Mouse (Mus musculus): ENCODE data around the gene Sectm1b.
"Not testable (repeated sequence)": the region's sequence is repeated elsewhere in the genome, so short reads cannot be mapped to it uniquely, and the experiment has no call there.

Sectm1b gene

GRCm38 (mm10) chr11:121067895-121068294 lies 4.5 kb upstream of the Sectm1b start:
- DNase-seq: no peak

DNA sequence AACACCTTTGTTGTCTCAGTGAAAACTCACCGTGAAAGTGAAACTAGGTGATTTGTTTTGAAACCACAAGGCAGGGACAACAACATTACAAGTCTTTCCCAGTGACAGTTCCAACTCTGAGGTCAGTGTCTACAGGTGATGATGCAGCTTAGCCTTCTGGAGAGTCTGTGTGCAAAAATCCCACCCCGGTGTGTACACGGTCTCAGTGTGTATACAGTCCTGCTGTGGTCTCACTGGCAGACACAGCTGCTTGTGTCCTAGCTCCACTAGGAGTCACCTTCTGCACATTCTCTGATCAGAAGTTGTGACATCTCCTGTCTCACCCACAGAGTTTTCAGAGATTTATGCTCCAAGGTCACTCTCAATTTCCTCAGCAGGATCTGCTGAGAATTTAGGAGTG lies 828 bp upstream of the Sectm1b start:
- DNase-seq: no peak

DNA sequence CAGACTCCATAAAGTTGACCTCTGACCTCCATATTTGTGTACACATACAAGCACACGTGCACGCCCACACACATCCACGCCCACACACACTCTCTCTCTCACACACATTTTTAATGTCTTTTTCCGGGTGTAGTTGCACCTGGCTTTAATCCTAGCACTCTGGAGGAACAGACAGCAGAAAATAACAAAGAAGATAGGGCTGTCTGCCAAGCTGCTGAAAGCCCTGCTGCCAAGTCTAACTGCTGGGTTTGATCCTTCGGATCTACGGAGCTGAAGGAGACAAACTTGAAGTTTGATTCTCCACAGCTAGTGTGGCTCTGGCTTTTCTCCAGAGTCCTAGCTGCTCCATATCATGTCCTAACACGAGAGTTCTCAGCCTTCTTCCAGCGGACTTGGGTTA lies 1.8 kb downstream of the Sectm1b start:
- DNase-seq: peak; percentile 24

- not testable (repeated sequence) for DNase-seq
These were observed 2.8 kb downstream of the Sectm1b start for GRCm38 (mm10) chr11:121060401-121061067.

GRCm38 (mm10) chr11:121059471-121059870 lies 3.9 kb downstream of the Sectm1b start:
- DNase-seq: no peak

DNA sequence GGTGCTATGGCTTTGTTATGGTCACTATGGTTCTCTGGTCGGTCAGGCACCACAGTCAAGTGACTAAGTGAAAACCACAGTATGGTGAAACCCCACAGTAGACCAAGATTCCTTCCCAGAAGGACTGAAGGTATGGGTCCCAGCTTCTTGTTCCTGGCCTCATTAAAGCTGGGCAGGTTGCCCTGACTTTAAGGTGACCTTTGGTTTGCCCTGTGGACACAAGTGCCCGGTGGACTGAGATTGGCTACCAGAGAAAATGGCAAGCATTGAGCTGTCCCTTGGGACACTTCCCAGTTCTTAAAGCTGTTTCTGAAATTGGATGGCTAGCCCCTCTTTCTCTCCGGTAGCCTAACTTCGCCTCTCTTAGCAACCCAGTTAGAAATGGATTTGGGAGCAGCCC lies 4.4 kb downstream of the Sectm1b start:
- DNase-seq: no peak

DNA sequence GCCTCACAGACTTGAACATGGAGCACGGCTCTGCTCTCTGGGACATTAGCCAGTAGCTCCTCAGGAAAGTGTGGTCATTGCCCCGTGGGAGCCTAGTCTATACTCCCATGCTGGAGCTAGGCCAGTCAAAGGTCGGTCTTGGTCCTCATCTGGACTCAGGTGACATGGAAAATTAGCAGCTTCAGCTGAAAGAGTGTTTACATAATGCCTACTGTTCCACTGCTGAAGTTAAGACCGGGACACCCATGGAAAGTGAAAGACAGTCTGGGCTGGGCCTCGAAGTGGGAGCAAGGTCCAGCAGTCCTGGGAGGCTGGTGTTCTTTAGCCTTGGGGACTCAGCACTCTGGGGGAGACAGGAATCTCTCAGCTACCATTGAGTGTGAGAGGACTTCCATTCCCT lies 5.2 kb downstream of the Sectm1b start:
- no peak for DNase-seq

DNA sequence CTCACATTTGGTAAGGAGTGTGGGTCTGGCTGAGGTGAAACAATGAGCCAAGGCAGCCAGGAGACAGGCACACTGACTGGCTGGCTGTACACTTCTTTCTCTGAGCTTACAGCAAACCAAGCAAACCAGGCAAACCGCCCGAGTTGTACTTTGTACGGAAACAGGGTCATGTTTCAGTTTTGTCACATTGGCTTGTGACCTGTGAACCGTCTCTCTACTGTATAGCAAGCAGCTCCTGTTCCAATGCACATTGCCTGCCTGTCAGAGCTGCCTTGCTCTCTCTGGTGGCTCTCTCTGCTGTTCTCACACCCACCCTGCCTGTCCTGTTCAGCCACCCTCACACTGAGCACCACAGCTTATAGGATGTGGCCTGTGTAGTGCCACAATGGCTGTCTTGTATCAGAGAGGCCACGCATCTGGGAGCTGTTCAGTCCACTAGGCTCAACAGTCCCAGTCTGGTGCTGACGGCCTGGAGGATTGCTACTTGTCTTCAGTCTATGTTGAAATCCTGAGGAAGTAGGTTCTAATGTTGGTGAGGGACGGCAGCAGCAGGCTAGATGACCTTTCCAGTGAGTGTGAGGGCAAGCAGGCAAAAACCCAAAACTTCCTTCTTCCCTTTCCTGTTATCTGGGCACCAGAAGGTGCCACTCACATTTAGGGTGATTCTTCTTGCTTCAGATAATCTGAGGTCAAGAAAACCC lies 6.7 kb downstream of the Sectm1b start:
- DNase-seq: no peak

DNA sequence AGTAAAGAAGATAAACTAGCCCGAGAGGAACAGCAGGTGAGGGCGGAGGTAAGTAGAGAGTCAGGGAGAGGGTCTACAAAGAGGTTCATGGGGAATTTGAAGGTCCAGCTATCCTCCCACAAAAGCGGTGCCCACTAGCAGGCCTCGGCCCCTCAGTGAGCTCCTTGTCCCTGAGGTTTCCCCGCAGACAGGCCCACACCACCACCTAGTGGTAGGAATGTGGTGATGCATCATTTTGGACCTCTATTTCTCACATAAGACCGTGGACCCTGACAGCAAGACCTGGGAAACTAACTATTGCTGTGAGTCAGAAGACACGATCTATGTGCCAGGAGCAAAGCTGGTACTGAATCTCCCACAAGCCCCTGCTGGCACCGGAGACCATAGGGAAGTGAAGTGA lies 9.8 kb downstream of the Sectm1b start:
- peak; percentile 65 for DNase-seq

- no peak for DNase-seq
These were observed 11.0 kb downstream of the Sectm1b start for GRCm38 (mm10) chr11:121052387-121052786.

DNA sequence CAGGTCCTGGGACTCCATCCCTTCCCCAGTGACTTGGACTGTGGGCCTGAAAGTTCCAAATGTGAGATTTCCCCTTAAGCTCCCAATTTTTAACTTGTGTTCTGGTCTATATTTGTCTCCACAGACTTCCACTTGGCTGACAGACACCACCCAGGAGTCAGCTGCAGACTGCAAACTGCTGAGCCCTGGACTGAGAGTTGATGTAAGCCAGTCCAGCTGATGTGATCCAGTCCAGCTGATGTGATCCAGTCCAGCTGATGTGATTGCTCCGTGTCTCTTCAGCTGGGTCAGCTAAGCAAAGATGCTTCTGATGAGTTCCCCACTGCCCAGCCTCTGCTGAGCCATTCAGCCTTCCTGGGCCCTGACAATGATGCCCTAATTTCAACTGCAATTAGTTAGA lies 11.6 kb downstream of the Sectm1b start:
- DNase-seq: no peak

DNA sequence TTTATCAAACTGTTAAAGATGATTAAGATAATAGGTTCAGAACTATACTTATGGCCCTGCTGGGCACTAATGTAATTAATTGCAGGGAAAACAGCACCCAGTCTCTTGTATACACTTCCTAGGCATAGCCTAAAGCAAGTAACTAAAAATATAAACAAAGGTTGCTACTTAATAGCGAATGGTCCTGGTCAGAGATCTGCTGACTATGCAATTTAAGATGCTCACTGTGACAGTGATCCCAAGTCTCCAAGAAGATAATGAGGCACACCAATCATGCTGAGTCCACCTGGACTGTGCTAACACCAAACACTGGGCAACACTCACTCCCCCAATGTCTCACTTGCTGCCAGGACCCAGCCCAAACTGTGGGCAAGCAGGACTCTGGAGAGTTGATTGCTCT lies 13.5 kb downstream of the Sectm1b start:
- DNase-seq: no peak

GRCm38 (mm10) chr11:121047826-121048399 lies 15.5 kb downstream of the Sectm1b start:
- no peak for DNase-seq

- DNase-seq: no peak
These were observed 18.1 kb downstream of the Sectm1b start for GRCm38 (mm10) chr11:121045286-121045685.

DNA sequence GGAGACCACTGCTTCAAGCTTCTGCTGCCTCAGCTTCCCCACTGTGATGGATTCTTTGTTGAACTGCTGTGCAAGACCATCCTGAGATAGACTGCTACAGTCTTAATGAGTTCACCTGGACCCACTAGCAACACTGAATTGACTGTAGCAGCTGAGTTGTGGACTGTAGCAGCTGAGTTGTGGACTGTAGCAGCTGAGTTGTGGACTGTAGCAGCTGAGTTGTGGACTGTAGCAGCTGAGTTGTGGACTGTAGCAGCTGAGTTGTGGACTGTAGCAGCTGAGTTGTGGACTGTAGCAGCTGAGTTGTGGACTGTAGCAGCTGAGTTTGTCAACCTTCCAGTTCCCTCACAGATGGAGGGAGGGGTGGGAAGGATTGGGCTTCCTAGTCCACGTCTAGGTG lies 20.3 kb downstream of the Sectm1b start:
- not testable (repeated sequence) for DNase-seq

- no peak for DNase-seq
These were observed 20.9 kb downstream of the Sectm1b start for GRCm38 (mm10) chr11:121042480-121042879.

DNA sequence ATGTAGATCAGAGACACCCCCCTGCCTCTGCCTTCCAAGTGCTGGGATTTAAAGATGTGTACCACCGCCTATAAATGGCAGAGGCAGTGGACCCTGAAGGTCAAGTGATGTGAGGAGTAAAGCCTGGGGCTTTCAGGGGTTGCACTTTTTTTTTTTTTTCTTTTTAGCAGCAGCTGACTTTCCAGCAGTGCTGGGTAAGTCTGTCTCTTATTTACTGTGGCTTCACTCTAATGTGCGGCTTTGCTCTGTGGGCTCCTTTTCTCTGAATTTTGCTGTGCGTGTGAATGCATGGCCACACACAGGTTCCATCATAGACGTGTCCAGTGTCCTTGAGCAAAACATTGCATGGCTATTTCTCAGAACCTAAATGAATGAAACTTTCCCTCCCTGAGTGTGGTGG lies 21.7 kb downstream of the Sectm1b start:
- no peak for DNase-seq

DNA sequence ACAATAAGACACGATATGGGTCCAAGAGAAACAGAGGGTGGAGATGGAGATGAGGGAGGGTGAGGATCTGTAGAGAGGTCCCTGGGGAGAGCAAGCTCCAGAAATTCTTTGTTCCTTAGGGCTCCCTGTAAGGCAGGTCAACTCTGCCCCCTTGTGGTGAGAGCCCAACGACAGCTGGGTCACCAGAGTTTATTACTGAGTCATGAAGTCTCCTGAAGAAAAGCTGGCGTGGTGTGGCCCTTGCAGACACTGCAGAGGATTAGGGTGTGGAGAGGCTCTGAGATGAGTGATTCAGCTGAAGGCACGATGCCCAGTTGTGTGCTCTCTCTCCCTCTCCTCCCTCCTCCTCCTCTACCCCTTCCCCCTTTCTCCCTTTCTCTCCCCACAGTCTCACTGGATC lies 22.2 kb downstream of the Sectm1b start:
- peak; percentile 64 for DNase-seq

- DNase-seq: no peak
These were observed 24.1 kb downstream of the Sectm1b start, which contains the start of gene Cd7 for GRCm38 (mm10) chr11:121039302-121039701. Cd7 (minus strand) TSS chr11:121039418.

- no peak for DNase-seq
These were observed 24.8 kb downstream of the Sectm1b start for GRCm38 (mm10) chr11:121038366-121039240.

- DNase-seq: no peak
These were observed 30.3 kb downstream of the Sectm1b start for GRCm38 (mm10) chr11:121033118-121033517.

DNA sequence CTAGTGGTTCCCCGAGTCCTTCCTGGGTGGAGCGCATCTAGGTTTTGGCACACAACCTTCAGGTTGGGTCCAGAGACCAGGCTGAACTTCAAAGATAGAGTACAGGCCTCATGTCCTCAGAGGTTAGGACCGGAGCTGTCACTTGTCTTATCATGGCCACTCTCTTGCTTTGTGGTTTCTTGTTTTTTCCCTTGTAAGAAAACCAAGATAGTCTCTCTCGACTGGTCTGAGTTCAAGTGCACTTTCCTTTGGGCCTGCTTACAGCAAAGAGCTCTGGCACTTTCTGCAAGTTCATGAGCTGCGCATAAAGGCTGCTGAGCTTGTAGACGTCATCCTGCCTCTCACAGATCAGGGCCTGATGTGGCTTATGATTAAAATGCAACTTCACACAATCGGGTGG lies 36.1 kb downstream of the Sectm1b start:
- no peak for DNase-seq

DNA sequence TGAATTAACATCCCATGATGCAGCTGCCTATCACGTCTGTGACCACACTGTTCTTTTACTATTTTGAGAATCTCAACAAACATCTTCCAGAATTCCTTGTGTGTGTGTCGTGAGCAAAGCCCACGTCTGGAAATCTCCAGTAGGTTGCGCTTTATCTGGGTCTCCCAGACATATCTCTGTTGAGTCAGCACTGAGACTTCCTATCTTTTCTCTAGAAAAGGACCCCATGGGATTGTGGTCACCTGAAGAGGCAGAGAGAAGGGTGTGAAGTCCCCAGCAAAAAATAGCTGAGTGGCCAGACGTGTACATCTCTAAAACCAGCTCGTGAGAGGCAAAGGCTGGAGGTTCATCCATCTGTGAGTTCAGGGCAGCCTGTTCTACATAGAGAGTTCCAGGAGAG lies 39.2 kb downstream of the Sectm1b start:
- DNase-seq: no peak

Data from layer of hippocampus, adult 9-11 months (tissue).